Mouse (Mus musculus): ENCODE measurements around the gene Abcd1. TPM values are rescaled to one million over a fixed set of nuclear protein-coding genes. Genes with fewer than 3 reads are reported as not detected.

The Abcd1 gene
- 34.5 and 35.6 TPM in 2 replicates for polyA plus RNA-seq (2012; rRNA removed)

DNA sequence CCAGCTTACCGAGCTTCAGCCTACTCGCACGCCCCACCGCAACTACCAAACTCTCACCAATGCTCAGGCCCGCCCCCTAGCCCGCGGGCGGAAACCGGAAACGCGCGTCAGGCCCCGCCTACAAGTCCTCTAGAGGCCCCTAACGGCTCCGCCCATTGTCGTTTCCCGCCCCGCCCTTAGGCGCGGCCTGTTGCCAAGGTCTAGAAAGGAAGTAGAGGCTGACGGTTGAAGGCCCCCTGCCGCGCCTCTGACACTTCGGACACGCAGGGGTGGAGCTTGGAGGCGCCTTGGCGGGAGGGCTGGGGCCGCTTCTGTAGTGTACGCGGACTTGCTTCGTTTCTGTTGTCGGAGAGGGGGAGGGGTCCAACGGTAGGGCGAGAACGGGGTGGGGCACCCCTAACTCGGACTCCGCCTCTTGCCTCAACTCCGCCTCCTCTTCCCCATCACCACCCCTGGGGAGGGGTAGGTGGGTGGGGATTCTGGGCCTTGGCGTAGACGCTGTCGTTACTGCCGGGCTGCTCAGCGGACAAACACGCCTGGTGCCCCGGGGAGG, at the start of gene Abcd1, which contains the start of gene Bcap31:
Gene Abcd1 (plus strand): TSS at position 489 of the 553 bp plus-strand sequence.
Gene Bcap31 (minus strand): TSS at position 67 of the 553 bp plus-strand sequence.

DNA sequence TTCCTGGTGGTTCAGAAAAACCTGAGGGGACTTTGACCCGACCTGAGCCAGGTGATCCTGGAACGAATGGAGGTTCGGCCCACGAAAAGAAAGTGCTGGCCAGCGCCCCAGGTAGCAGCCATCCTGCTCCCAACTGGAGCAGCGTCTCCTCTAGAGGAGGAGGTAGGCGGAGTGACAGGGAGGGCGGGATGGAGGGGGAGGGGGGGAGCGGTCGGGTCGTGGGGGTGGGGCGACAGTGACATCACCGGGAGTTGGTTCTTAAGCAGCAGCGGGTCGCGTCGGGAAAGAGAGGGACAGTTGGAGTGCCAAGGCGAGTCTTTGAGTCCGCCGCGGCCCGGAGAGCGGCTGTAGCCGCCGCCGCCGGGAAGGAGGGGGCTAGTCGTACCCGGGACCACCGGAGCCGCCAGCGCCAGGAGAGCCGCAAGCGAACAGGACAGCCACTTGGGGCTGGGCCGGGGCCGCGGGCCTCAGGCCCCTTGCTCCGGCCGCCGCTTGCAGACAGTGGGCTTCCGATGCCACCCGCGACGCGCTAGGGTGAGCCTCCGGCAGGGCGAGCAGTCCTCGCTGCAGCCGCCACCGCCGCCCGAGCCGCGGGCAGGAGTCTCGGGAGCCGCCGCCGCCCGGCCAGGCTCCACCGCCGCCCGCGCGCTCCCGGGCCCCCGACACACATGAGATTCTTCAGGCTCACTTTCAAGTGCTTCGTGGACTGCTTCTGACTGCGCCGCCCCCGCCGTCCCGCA, 43.3 kb upstream of the Abcd1 start, which contains the start of gene Slc6a8:
Gene Slc6a8 (plus strand): TSS at position 272 of the 740 bp plus-strand sequence.

DNA sequence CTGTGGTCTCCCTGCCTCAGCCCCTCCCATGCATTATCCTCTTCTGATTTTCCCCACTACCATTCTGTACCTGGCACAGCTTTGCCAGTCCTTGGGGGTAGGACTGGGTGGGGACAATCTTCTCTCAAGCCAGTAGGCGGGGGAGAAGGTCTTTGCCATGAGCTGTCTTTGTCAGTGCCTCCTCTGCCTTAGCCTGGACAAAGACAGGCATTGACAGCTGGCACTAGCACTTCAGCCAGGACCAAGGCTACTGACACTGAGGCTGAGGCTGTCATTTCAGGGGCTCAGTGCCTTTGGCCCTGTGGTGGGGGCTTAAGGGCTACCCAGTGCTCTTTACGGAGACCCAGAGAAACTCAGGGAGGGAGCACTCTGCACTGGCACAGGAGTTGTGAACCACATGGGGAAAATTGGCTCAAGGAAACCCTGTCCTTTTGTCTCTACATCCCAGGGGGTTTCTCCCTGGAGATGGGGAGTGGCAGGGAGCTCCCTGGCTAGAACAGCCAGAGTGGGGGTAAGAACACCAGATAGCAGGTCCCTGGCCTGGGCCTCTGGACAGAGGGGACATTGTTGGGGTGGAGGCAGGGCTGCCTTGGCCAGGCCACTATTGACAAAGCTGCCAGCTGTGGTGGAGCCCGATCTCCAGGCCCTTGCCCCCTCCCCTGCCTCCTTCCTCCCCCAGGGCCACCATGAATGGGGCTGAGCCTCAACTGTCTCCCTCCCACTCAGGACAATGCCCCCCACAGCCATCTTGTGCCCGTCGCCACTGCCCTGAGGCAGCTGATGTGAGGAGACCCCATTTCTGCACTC, 40.1 kb downstream of the Abcd1 start, which contains the start of gene Plxnb3:
Gene Plxnb3 (plus strand): TSS at position 757 of the 807 bp plus-strand sequence.

DNA sequence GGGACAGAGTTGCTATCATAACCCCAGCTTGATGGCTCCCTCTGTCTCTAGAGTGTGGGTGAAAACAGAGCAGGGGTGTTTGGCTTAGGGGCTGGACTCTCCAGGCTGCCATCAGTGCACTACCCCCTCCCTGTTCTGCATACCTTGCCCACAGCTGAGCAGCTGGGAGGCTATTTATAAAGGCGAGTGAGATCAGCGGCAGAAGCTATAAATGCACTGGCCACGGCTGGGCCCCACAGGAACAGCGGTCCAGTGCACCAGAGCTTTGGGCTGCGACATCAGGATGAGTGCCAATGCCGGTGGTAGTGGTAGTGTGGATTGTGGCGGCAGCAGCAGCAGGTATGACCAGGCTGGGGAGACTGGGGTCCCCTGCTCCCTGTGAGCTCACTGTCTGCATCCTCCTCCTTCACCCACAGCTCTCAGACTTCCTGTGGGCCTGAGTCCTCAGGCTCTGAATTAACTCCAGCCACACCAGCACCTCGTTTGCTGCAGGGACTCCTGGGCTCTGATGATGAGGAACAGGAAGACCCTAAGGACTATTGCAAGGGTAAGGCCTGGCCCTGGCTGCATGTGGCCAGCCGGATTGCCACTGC, 57.9 kb downstream of the Abcd1 start, which contains the start of gene Srpk3:
Gene Srpk3 (plus strand): TSS at position 238 of the 593 bp plus-strand sequence.

DNA sequence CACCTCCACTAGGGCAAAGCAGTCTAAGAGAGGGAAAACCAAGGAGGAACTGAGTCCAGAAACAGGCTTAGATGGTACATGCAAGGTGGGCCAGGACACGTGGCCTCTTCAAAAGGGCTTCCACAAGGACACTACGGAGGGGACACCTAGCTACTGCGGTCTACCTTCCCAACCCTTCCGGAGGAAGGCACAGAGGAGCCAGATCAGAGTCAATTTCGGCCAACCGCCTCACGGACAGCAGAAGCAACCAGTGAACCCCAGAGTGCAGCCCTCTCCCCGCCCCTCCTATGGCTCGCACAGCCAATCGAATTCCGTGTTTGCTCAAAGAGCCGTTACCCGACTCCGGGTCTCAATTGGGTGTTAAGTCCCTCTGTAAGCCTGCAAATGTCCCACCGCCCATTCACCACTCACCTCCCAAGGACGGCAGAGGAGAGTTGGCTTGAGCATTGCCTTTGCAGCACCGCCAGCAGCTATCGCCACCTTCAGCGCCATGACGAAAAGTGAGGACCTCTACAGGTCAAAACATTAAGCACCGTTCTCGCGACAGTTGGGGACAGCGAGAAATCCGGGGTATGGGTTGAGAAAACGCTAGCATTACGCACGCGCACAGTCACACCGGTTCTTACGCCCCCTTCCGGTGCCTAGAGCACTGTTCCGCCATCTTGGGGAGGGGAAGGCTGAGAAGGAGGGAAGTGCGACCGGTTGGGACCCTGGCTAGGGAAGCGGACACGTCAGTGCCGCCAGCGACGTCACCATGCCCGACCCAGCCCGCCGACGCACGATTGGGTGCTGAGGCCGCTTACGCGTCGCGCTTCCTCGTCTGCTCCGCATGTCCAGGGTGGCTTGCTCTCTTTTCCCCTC, 70.2 kb downstream of the Abcd1 start, which contains the start of the genes Idh3g and Ssr4:
Gene Idh3g (minus strand): TSS at position 534 of the 861 bp plus-strand sequence.
Gene Ssr4 (plus strand): TSS at position 665 of the 861 bp plus-strand sequence.

Other genes with a start within 250 kb of the Abcd1 start
- 151 and 173 TPM in 2 replicates for gene Bgn, start 233.0 kb upstream of the Abcd1 start, polyA plus RNA-seq (2012; rRNA removed)
- 0.23 and 0.52 TPM in 2 replicates for gene Atp2b3, start 213.5 kb upstream of the Abcd1 start, polyA plus RNA-seq (2012; rRNA removed)
- gene Dusp9, start 77.2 kb upstream of the Abcd1 start, polyA plus RNA-seq (2012; rRNA removed): 0.45 and 0.60 TPM in 2 replicates
- 11.9 and 12.3 TPM in 2 replicates for gene Pnck, start 56.5 kb upstream of the Abcd1 start, polyA plus RNA-seq (2012; rRNA removed)
- 338 and 507 TPM in 2 replicates for gene Slc6a8, start 43.4 kb upstream of the Abcd1 start, polyA plus RNA-seq (2012; rRNA removed)
- gene Bcap31, start 422 bp upstream of the Abcd1 start, polyA plus RNA-seq (2012; rRNA removed): 30.8 and 33.1 TPM in 2 replicates
- 1.2 TPM in 2 replicates for gene Plxnb3, start 40.5 kb downstream of the Abcd1 start, polyA plus RNA-seq (2012; rRNA removed)
- gene Srpk3, start 57.8 kb downstream of the Abcd1 start, polyA plus RNA-seq (2012; rRNA removed): 8.0 and 8.7 TPM in 2 replicates
- 200 and 216 TPM in 2 replicates for gene Idh3g, start 70.3 kb downstream of the Abcd1 start, polyA plus RNA-seq (2012; rRNA removed)
- 280 and 324 TPM in 2 replicates for gene Ssr4, start 70.4 kb downstream of the Abcd1 start, polyA plus RNA-seq (2012; rRNA removed)
- 2.6 and 2.7 TPM in 2 replicates for gene Pdzd4, start 108.4 kb downstream of the Abcd1 start, polyA plus RNA-seq (2012; rRNA removed)
- gene Avpr2, start 175.5 kb downstream of the Abcd1 start, polyA plus RNA-seq (2012; rRNA removed): 0.15 and 0.19 TPM in 2 replicates
- gene L1cam, start 179.5 kb downstream of the Abcd1 start, polyA plus RNA-seq (2012; rRNA removed): 36.2 and 46.4 TPM in 2 replicates
- 15.2 and 16.6 TPM in 2 replicates for gene Arhgap4, start 205.3 kb downstream of the Abcd1 start, polyA plus RNA-seq (2012; rRNA removed)
- gene Naa10, start 205.3 kb downstream of the Abcd1 start, polyA plus RNA-seq (2012; rRNA removed): 49.4 and 57.1 TPM in 2 replicates
- 5.4 TPM in 2 replicates for gene Renbp, start 214.3 kb downstream of the Abcd1 start, polyA plus RNA-seq (2012; rRNA removed)
- 59.4 and 73.4 TPM in 2 replicates for gene Hcfc1, start 249.8 kb downstream of the Abcd1 start, polyA plus RNA-seq (2012; rRNA removed)